Mouse (Mus musculus) embryo, embryonic 10.5 days (tissue): ENCODE data around the gene Elk4.

ENCODE experiments used
- DNase-seq: peaks from one replicate; pipeline ENCODE4 v3.0.0-alpha.2; 2015; ENCODE audit warnings: low spot score

Gene Elk4

DNA sequence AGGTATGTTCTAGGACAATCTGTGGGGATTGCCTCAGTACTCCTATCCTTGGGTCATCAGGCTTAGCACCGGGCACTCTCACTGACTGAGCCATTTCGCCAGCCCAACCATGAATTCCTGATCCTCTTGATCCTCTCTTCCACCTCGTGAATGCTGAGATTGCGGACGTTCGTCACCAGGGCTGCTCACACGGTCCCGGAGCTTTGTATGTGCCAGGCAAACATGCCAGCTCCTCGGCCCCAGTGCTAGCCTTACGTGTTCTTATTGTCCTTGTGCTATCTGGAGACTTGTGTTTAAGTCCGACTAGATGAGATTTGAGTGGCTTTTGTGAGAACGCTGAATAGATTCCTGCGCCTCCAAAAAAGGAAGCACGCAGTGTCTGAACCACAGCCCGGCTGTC is 20.0 kb upstream of the Elk4 start:
- DNase-seq = no peak

- no peak for DNase-seq
Measured at GRCm38 (mm10) chr1:131989476-131989875, 17.9 kb upstream of the Elk4 start.

GRCm38 (mm10) chr1:131990083-131990760 is 17.2 kb upstream of the Elk4 start:
- no peak for DNase-seq

GRCm38 (mm10) chr1:131992561-131993001 is 14.8 kb upstream of the Elk4 start:
- DNase-seq = no peak

GRCm38 (mm10) chr1:131993169-131994040 is 14.0 kb upstream of the Elk4 start:
- DNase-seq = no peak

GRCm38 (mm10) chr1:131995062-131995461 is 12.3 kb upstream of the Elk4 start:
- DNase-seq = peak; percentile 74

GRCm38 (mm10) chr1:132000506-132000905 is 6.9 kb upstream of the Elk4 start:
- DNase-seq = no peak

GRCm38 (mm10) chr1:132001880-132002330 is 5.5 kb upstream of the Elk4 start:
- no peak for DNase-seq

DNA sequence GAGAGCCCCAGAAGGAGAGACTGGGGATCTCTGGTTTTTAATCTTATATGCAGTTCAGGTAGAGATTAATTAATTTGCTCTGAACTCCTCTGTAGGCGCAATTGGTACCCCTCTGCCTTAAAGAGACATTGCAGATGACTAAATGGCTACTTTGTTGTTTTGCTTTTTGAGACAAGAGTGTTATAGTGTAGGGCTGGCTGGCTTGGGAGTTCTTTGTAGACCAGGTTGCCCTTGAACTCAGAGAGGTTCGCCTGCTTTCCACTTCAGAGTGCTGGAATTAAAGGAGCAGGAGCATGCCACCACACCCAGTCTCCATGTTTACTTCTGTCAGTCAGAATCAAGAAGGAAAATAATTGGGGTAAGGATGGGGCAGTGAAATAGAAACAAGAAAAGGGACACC is 4.3 kb upstream of the Elk4 start:
- no peak for DNase-seq

DNA sequence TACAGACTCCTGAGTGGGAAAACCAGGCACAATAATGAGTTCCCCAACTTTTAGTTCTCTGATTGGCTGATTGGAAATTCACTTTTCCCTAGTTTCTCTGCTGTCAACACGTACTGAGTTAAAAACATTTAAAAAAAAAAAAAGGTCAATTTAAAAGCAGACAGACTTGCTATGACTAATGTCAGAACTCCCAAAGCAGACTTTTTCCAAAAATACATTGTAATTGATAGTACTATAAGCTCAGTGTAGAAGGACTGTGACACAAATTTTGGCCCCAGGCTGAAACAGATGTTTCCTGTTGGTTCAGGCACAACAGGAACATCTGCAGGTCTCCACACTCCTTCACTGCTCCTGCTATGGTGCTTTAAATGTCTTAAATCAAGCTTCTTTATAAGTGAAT is 3.6 kb upstream of the Elk4 start:
- DNase-seq = no peak

- DNase-seq = no peak
Measured at GRCm38 (mm10) chr1:132004574-132005180, 2.7 kb upstream of the Elk4 start.

GRCm38 (mm10) chr1:132005466-132005865 is 1.9 kb upstream of the Elk4 start:
- no peak for DNase-seq

GRCm38 (mm10) chr1:132006046-132006445 is 1.4 kb upstream of the Elk4 start:
- DNase-seq = no peak

- peak; percentile 33 for DNase-seq
Measured at GRCm38 (mm10) chr1:132006721-132007120, 686 bp upstream of the Elk4 start.

- peak; percentile 90 for DNase-seq
Measured at GRCm38 (mm10) chr1:132007828-132008827, 721 bp downstream of the Elk4 start.

- DNase-seq = no peak
Measured at GRCm38 (mm10) chr1:132008881-132009644, 1.7 kb downstream of the Elk4 start.

GRCm38 (mm10) chr1:132010632-132011501 is 3.5 kb downstream of the Elk4 start:
- DNase-seq = no peak

- no peak for DNase-seq
Measured at GRCm38 (mm10) chr1:132011785-132012184, 4.4 kb downstream of the Elk4 start.

DNA sequence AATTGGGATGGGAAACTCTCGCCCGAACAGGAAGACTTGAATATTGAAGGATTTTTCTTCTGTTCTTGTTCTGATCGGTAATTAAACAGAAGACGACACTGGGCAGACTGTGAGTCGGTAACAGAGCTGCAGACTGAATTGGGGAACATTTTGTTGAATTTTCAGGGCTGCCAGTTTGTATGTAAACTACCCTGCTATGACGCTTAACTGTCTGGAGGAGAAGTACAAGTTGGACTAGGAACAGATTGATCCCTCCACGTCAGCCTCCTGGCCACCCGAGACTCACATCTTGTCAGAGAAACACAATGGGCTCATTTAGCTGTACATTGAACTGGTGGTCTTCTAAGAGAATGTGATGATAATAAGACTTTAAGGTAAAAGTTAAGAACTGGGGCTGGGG is 5.5 kb downstream of the Elk4 start:
- DNase-seq = no peak

DNA sequence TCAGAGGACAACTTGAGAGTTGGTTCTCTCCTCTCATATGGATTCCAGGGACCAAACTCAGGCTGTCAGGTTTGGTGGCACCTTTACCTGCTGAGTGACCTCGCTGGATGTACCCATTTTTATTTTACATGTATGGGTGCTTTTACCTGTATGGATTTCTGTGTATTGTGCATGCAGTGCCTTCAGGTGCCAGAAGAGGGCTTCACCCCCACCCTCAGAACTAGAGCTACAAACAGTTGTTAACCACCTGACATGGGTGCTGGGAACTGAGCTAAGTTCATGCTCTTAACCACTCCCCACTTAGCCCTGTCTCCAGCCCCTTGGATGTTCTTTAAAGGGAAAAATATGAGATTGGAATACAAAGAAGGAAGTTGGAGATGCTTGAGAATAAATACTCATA is 7.4 kb downstream of the Elk4 start:
- no peak for DNase-seq
